Mouse (Mus musculus) megakaryocyte progenitor cell, adult 5-6 weeks (primary cell): ENCODE results near the gene Dhfr. TPM values are rescaled to one million over a fixed set of nuclear protein-coding genes. Genes with fewer than 3 reads are reported as not detected.
"Not testable (repeated sequence)": the region's sequence is repeated elsewhere in the genome, so short reads cannot be mapped to it uniquely, and the experiment has no call there.

Experiments
- ATAC-seq: replicated peaks from 2 replicates; pipeline ENCODE4 v1.8.0; 2016; ENCODE audit warnings: mild to moderate bottlenecking, moderate TSS enrichment, inconsistent platforms; ENCODE audit not compliant: poor library complexity
- total RNA-seq, 2 experiments: library from RNA; stranded (forward) in 1 of 2; stranded (reverse) in 1 of 2; fragments of 157-497, 149-512 nt in 1 of 2; fragments of 200-1000 nt in 1 of 2; gene quantifications; 2 replicates each; pipeline versions ENCODE4 v1.2.3 to v1.2.4; 2015 to 2017

Dhfr gene
- total RNA-seq, 2 experiments from 2014 or later = 21.5 to 22.1 TPM

GRCm38 (mm10) chr13:92371466-92371865 is 16.9 kb downstream of the Dhfr start:
- ATAC-seq = not testable (repeated sequence)

GRCm38 (mm10) chr13:92387367-92387766 is 32.8 kb downstream of the Dhfr start:
- ATAC-seq = no peak

- no peak for ATAC-seq
Observed at GRCm38 (mm10) chr13:92393047-92393661, 38.6 kb downstream of the Dhfr start.

- no peak for ATAC-seq
Observed at GRCm38 (mm10) chr13:92398491-92399384, 44.2 kb downstream of the Dhfr start.

- no peak for ATAC-seq
Observed at GRCm38 (mm10) chr13:92402063-92402462, 47.5 kb downstream of the Dhfr start.

- no peak for ATAC-seq
Observed at GRCm38 (mm10) chr13:92403496-92403895, 49.0 kb downstream of the Dhfr start.

GRCm38 (mm10) chr13:92410486-92410885 is 56.0 kb downstream of the Dhfr start:
- no peak for ATAC-seq

GRCm38 (mm10) chr13:92419630-92420029 is 65.1 kb downstream of the Dhfr start:
- ATAC-seq = no peak

- no peak for ATAC-seq
Observed at GRCm38 (mm10) chr13:92423711-92424110, 69.2 kb downstream of the Dhfr start.

- ATAC-seq = peak; percentile 47
Observed at GRCm38 (mm10) chr13:92425758-92426264, 71.3 kb downstream of the Dhfr start, which contains the start of gene Ankrd34b. Gene Ankrd34b (plus strand): TSS chr13:92425896.

GRCm38 (mm10) chr13:92426294-92427051 is 71.9 kb downstream of the Dhfr start:
- ATAC-seq = no peak; the same call in 1 of the 2 replicates

GRCm38 (mm10) chr13:92427351-92427855 is 72.9 kb downstream of the Dhfr start:
- no peak for ATAC-seq

Other genes starting within 250 kb of the Dhfr start
- 1.3 and 2.1 TPM in 2 replicates for gene Rasgrf2, start 223.1 kb upstream of the Dhfr start, total RNA-seq (2015)
- 0.17 and 1.2 TPM in 2 replicates for gene Rasgrf2, start 223.1 kb upstream of the Dhfr start, total RNA-seq (2017)
- gene Gm20379, start 48.7 kb upstream of the Dhfr start, total RNA-seq (2015) = not detected in 2 replicates
- not detected in 2 replicates for gene Gm20379, start 48.7 kb upstream of the Dhfr start, total RNA-seq (2017)
- 35.6 and 46.4 TPM in 2 replicates for gene Msh3, start 277 bp downstream of the Dhfr start, total RNA-seq (2015)
- 30.3 and 39.5 TPM in 2 replicates for gene Msh3, start 277 bp downstream of the Dhfr start, total RNA-seq (2017)
- gene Ankrd34b, start 71.2 kb downstream of the Dhfr start, total RNA-seq (2015) = not detected in 2 replicates
- gene Ankrd34b, start 71.2 kb downstream of the Dhfr start, total RNA-seq (2017) = 0.03 TPM in 1 of 2 replicates, not detected in the other
- 7.2 and 9.1 TPM in 2 replicates for gene Fam151b, start 129.3 kb downstream of the Dhfr start, total RNA-seq (2015)
- gene Fam151b, start 129.3 kb downstream of the Dhfr start, total RNA-seq (2017) = 5.6 and 7.1 TPM in 2 replicates
- 5.1 and 7.9 TPM in 2 replicates for gene Zfyve16, start 176.1 kb downstream of the Dhfr start, total RNA-seq (2015)
- 4.7 and 7.1 TPM in 2 replicates for gene Zfyve16, start 176.1 kb downstream of the Dhfr start, total RNA-seq (2017)
- gene Spz1, start 221.4 kb downstream of the Dhfr start, total RNA-seq (2015) = not detected in 2 replicates
- gene Spz1, start 221.4 kb downstream of the Dhfr start, total RNA-seq (2017) = not detected in 2 replicates